Mouse (Mus musculus): ENCODE data around the gene Pus7l.

The Pus7l gene

DNA sequence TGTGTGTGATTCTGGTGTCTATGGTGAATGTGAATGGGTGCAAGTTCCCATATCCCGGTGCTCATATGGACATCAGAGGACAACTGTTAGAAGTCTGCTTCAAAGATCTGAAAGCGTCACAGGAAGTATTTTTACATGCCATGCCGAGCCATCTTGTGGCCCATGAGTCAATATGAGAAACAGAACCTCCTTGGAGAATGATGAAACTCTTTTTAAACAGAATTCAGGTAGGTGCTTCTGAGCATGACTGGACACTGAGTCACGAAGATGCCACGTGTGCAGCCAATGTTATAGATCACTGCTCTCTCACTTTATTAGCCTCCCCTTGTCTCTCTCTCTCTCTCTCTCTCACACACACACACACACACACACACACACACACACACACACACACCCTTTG, 67.4 kb downstream of the Pus7l start:
- no peak for DNase-seq

Data from thymus, postnatal 36 days (tissue).